Mouse (Mus musculus) CD4-positive, CD25-positive, alpha-beta regulatory T cell, adult 4 months (primary cell): ENCODE results near the gene Ccdc141. TPM values are rescaled to one million over a fixed set of nuclear protein-coding genes. Genes with fewer than 3 reads are reported as not detected.

ENCODE experiments used
- ATAC-seq: one replicate; pipeline ENCODE4 v1.8.0; 2017
- polyA plus RNA-seq, 2 experiments: library from polyadenylated mRNA; unstranded; fragments of 100-300 nt; shearing (Covaris generic); gene quantifications; one replicate each; pipeline ENCODE4 v1.2.1; 2017

Gene Ccdc141
- polyA plus RNA-seq, 2 experiments from 2014 or later, result 1.6 to 4.8 TPM

- no peak for ATAC-seq
Observed at GRCm38 (mm10) chr2:77118102-77118501, 52.3 kb downstream of the Ccdc141 start.

GRCm38 (mm10) chr2:77114335-77114734 is 56.1 kb downstream of the Ccdc141 start:
- ATAC-seq, result no peak

GRCm38 (mm10) chr2:77113867-77114266 is 56.6 kb downstream of the Ccdc141 start:
- no peak for ATAC-seq

GRCm38 (mm10) chr2:77113026-77113425 is 57.4 kb downstream of the Ccdc141 start:
- ATAC-seq, result no peak

- no peak for ATAC-seq
Observed at GRCm38 (mm10) chr2:77111095-77111494, 59.3 kb downstream of the Ccdc141 start.

GRCm38 (mm10) chr2:77110365-77110764 is 60.1 kb downstream of the Ccdc141 start:
- ATAC-seq, result no peak

- no peak for ATAC-seq
Observed at GRCm38 (mm10) chr2:77109506-77110123, 60.8 kb downstream of the Ccdc141 start.

- ATAC-seq, result no peak
Observed at GRCm38 (mm10) chr2:77108562-77108961, 61.9 kb downstream of the Ccdc141 start.

- ATAC-seq, result no peak
Observed at GRCm38 (mm10) chr2:77106150-77106549, 64.3 kb downstream of the Ccdc141 start.

- ATAC-seq, result no peak
Observed at GRCm38 (mm10) chr2:77105006-77105715, 65.3 kb downstream of the Ccdc141 start.

GRCm38 (mm10) chr2:77102516-77102915 is 67.9 kb downstream of the Ccdc141 start:
- ATAC-seq, result no peak

- ATAC-seq, result no peak
Observed at GRCm38 (mm10) chr2:77099814-77100213, 70.6 kb downstream of the Ccdc141 start.

GRCm38 (mm10) chr2:77098769-77099168 is 71.7 kb downstream of the Ccdc141 start:
- no peak for ATAC-seq

GRCm38 (mm10) chr2:77091749-77092148 is 78.7 kb downstream of the Ccdc141 start:
- no peak for ATAC-seq

GRCm38 (mm10) chr2:77085313-77085712 is 85.1 kb downstream of the Ccdc141 start:
- no peak for ATAC-seq

- no peak for ATAC-seq
Observed at GRCm38 (mm10) chr2:77084629-77085028, 85.8 kb downstream of the Ccdc141 start.

- no peak for ATAC-seq
Observed at GRCm38 (mm10) chr2:77081156-77081555, 89.3 kb downstream of the Ccdc141 start.

GRCm38 (mm10) chr2:77080657-77081056 is 89.8 kb downstream of the Ccdc141 start:
- ATAC-seq, result no peak

- ATAC-seq, result no peak
Observed at GRCm38 (mm10) chr2:77078746-77079145, 91.7 kb downstream of the Ccdc141 start.

GRCm38 (mm10) chr2:77074373-77074772 is 96.1 kb downstream of the Ccdc141 start:
- no peak for ATAC-seq

- no peak for ATAC-seq
Observed at GRCm38 (mm10) chr2:77073930-77074329, 96.5 kb downstream of the Ccdc141 start.

GRCm38 (mm10) chr2:77065294-77065693 is 105.1 kb downstream of the Ccdc141 start:
- ATAC-seq, result no peak

- no peak for ATAC-seq
Observed at GRCm38 (mm10) chr2:77061871-77062270, 108.6 kb downstream of the Ccdc141 start.

GRCm38 (mm10) chr2:77059596-77059995 is 110.8 kb downstream of the Ccdc141 start:
- ATAC-seq, result no peak
